Mouse (Mus musculus) MEL (cell line): ENCODE data around the gene Vgll4. TPM values are rescaled to one million over a fixed set of nuclear protein-coding genes. Genes with fewer than 3 reads are reported as not detected.
A peak's percentile ranks its signal among the peaks of the same experiment; 100 is the strongest.

Experiments
- DNase-seq: peaks from one replicate; pipeline ENCODE4 v3.0.0; 2011; ENCODE audit warnings: low read depth, low spot score
- H3K27ac ChIP-seq: 2 replicates; pipeline ENCODE4 v1.5.1; 2012; ENCODE audit warnings: low read depth, mild to moderate bottlenecking, control low read depth, low read length, moderate library complexity; ENCODE audit not compliant: control insufficient read depth
- H3K27me3 ChIP-seq, 2 experiments: fragments of 150-350 bp in 1 of 2; sonication (generic) in 1 of 2; 2 replicates each; pipeline ENCODE4 v1.6.1; 2012; ENCODE audit warnings: low read length in 2 of 2, mild to moderate bottlenecking in 2 of 2, improper control_type of control experiment in 1 of 2, moderate library complexity in 1 of 2; ENCODE audit not compliant: insufficient read depth in 2 of 2, control insufficient read depth in 1 of 2
- H3K36me3 ChIP-seq, 2 experiments: 2 replicates each; pipeline ENCODE4 v1.6.1; 2012 to 2014; ENCODE audit warnings: low read length in 2 of 2, improper control_type of control experiment in 1 of 2, inconsistent platforms in 1 of 2, mild to moderate bottlenecking in 1 of 2; ENCODE audit not compliant: insufficient read depth in 2 of 2, control insufficient read depth in 1 of 2
- H3K4me1 ChIP-seq, 2 experiments: fragments of 150-350 bp in 1 of 2; sonication (generic) in 1 of 2; 2 replicates each; pipeline ENCODE4 v1.6.1; 2012; ENCODE audit warnings: low read length in 2 of 2, improper control_type of control experiment in 1 of 2, mild to moderate bottlenecking in 1 of 2; ENCODE audit not compliant: insufficient read depth in 2 of 2, control insufficient read depth in 1 of 2
- H3K4me3 ChIP-seq, 2 experiments: fragments of 150-350 bp in 1 of 2; sonication (generic) in 1 of 2; 2 replicates each; pipeline ENCODE4 v1.5.1; 2012; ENCODE audit warnings: low read depth in 2 of 2, low read length in 2 of 2, mild to moderate bottlenecking in 2 of 2, moderate library complexity in 2 of 2, control low read depth in 1 of 2, improper control_type of control experiment in 1 of 2; ENCODE audit not compliant: control insufficient read depth in 1 of 2, insufficient read depth in 1 of 2
- H3K79me2 ChIP-seq: 2 replicates; pipeline ENCODE4 v1.6.1; 2012; ENCODE audit warnings: mild to moderate bottlenecking, low read length, moderate library complexity; ENCODE audit not compliant: control insufficient read depth, poor library complexity, insufficient read depth
- H3K9ac ChIP-seq: 2 replicates; pipeline ENCODE4 v1.6.1; 2012; ENCODE audit warnings: low read depth, mild to moderate bottlenecking, control low read depth, low read length, moderate library complexity; ENCODE audit not compliant: control insufficient read depth, poor library complexity, severe bottlenecking
- H3K9me3 ChIP-seq: fragments of 150-350 bp; sonication (generic); replicated peaks from 2 replicates; pipeline ENCODE4 v1.6.1; 2012; ENCODE audit warnings: mild to moderate bottlenecking, low read length, improper control_type of control experiment, moderate library complexity; ENCODE audit not compliant: insufficient read depth
- BHLHE40 ChIP-seq: IDR thresholded peaks from 2 replicates; pipeline ENCODE4 v1.6.1; 2012; ENCODE audit warnings: low read depth, mild to moderate bottlenecking, inconsistent platforms, low read length, improper control_type of control experiment, borderline replicate concordance
- CHD2 ChIP-seq: IDR thresholded peaks from 2 replicates; pipeline ENCODE4 v1.6.1; 2011; ENCODE audit warnings: low read length, improper control_type of control experiment
- CTCF ChIP-seq, 3 experiments: IDR thresholded peaks in 2 of 3; conservative IDR thresholded peaks in 1 of 3; 2 replicates each; pipeline ENCODE4 v1.5.1; 2011 to 2012; ENCODE audit warnings: low read length in 3 of 3, low read depth in 2 of 3, mild to moderate bottlenecking in 2 of 3, improper control_type of control experiment in 1 of 3, inconsistent platforms in 1 of 3, mixed read lengths in 1 of 3, moderate library complexity in 1 of 3; ENCODE audit not compliant: control insufficient read depth in 1 of 3, insufficient read depth in 1 of 3, poor library complexity in 1 of 3, severe bottlenecking in 1 of 3
- E2F4 ChIP-seq: IDR thresholded peaks from 2 replicates; pipeline ENCODE4 v1.6.1; 2011; ENCODE audit warnings: low read depth, low read length, improper control_type of control experiment, borderline replicate concordance
- ELF1 ChIP-seq: IDR thresholded peaks from 2 replicates; pipeline ENCODE4 v1.6.1; 2014; ENCODE audit warnings: low read depth, mild to moderate bottlenecking, inconsistent platforms, low read length, improper control_type of control experiment, moderate library complexity
- EP300 ChIP-seq, 2 experiments: IDR thresholded peaks; 2 replicates each; pipeline ENCODE4 v1.6.1; 2011; ENCODE audit warnings: improper control_type of control experiment in 2 of 2, low read length in 2 of 2, low read depth in 1 of 2, mild to moderate bottlenecking in 1 of 2
- GATA1 ChIP-seq: IDR thresholded peaks from 2 replicates; pipeline ENCODE4 v1.6.1; 2011; ENCODE audit warnings: low read depth, low read length, improper control_type of control experiment
- HCFC1 ChIP-seq: IDR thresholded peaks from 2 replicates; pipeline ENCODE4 v1.6.1; 2012; ENCODE audit warnings: low read depth, mild to moderate bottlenecking, inconsistent platforms, low read length, improper control_type of control experiment, moderate library complexity
- JUND ChIP-seq: IDR thresholded peaks from 2 replicates; pipeline ENCODE4 v1.6.1; 2011; ENCODE audit warnings: low read depth, mild to moderate bottlenecking, improper control_type of control experiment, low read length
- MAFK ChIP-seq: IDR thresholded peaks from 2 replicates; pipeline ENCODE4 v1.6.1; 2011; ENCODE audit warnings: low read depth, mild to moderate bottlenecking, low read length, improper control_type of control experiment, borderline replicate concordance
- MAX ChIP-seq: IDR thresholded peaks from 2 replicates; pipeline ENCODE4 v1.6.1; 2011; ENCODE audit warnings: low read length, improper control_type of control experiment
- MAZ ChIP-seq: IDR thresholded peaks from 2 replicates; pipeline ENCODE4 v1.6.1; 2012; ENCODE audit warnings: low read depth, mild to moderate bottlenecking, inconsistent platforms, low read length, improper control_type of control experiment
- MXI1 ChIP-seq: IDR thresholded peaks from 2 replicates; pipeline ENCODE4 v1.6.1; 2011; ENCODE audit warnings: mild to moderate bottlenecking, low read depth, low read length, improper control_type of control experiment
- MYC ChIP-seq: IDR thresholded peaks from 2 replicates; pipeline ENCODE4 v1.6.1; 2011; ENCODE audit warnings: low read depth, mild to moderate bottlenecking, low read length, improper control_type of control experiment, moderate library complexity
- NELFE ChIP-seq: IDR thresholded peaks from 2 replicates; pipeline ENCODE4 v1.6.1; 2011; ENCODE audit warnings: low read depth, low read length, improper control_type of control experiment
- NRF1 ChIP-seq: IDR thresholded peaks from 2 replicates; pipeline ENCODE4 v1.6.1; 2014; ENCODE audit warnings: low read depth, mild to moderate bottlenecking, inconsistent platforms, low read length, improper control_type of control experiment, moderate library complexity; ENCODE audit not compliant: poor library complexity, insufficient read depth, severe bottlenecking
- POLR2AphosphoS5 ChIP-seq: IDR thresholded peaks from 2 replicates; pipeline ENCODE4 v1.6.1; 2012; ENCODE audit warnings: low read depth, borderline replicate concordance, mild to moderate bottlenecking, inconsistent platforms, low read length, moderate library complexity, mixed read lengths
- RAD21 ChIP-seq: IDR thresholded peaks from 2 replicates; pipeline ENCODE4 v1.6.1; 2011; ENCODE audit warnings: mild to moderate bottlenecking, low read depth, low read length, improper control_type of control experiment
- RCOR1 ChIP-seq: IDR thresholded peaks from 2 replicates; pipeline ENCODE4 v1.6.1; 2012; ENCODE audit warnings: low read depth, mild to moderate bottlenecking, inconsistent platforms, low read length, improper control_type of control experiment
- SMC3 ChIP-seq: IDR thresholded peaks from 2 replicates; pipeline ENCODE4 v1.6.1; 2011; ENCODE audit warnings: low read depth, low read length, improper control_type of control experiment
- TBP ChIP-seq: IDR thresholded peaks from 2 replicates; pipeline ENCODE4 v1.8.0; 2011; ENCODE audit warnings: low read depth, low read length, improper control_type of control experiment
- UBTF ChIP-seq: IDR thresholded peaks from 2 replicates; pipeline ENCODE4 v1.6.1; 2012; ENCODE audit warnings: low read depth, mild to moderate bottlenecking, inconsistent platforms, low read length, improper control_type of control experiment, moderate library complexity, borderline replicate concordance; ENCODE audit not compliant: insufficient read depth
- USF1 ChIP-seq: IDR thresholded peaks from 2 replicates; pipeline ENCODE4 v1.6.1; 2014; ENCODE audit warnings: low read depth, mild to moderate bottlenecking, inconsistent platforms, low read length, improper control_type of control experiment, moderate library complexity
- ZC3H11A ChIP-seq: IDR thresholded peaks from 2 replicates; pipeline ENCODE4 v1.6.1; 2012; ENCODE audit warnings: low read depth, mild to moderate bottlenecking, inconsistent platforms, low read length, improper control_type of control experiment
- ZKSCAN1 ChIP-seq: IDR thresholded peaks from 2 replicates; pipeline ENCODE4 v1.6.1; 2012; ENCODE audit warnings: low read depth, mild to moderate bottlenecking, inconsistent platforms, low read length, improper control_type of control experiment, moderate library complexity
- ZMIZ1 ChIP-seq: IDR thresholded peaks from 2 replicates; pipeline ENCODE4 v1.6.1; 2012; ENCODE audit warnings: low read depth, mild to moderate bottlenecking, inconsistent platforms, low read length, improper control_type of control experiment, moderate library complexity
- ZNF384 ChIP-seq: IDR thresholded peaks from 2 replicates; pipeline ENCODE4 v1.6.1; 2012; ENCODE audit warnings: low read depth, mild to moderate bottlenecking, inconsistent platforms, low read length, improper control_type of control experiment
- polyA plus RNA-seq, 2 experiments: library from polyadenylated mRNA; stranded (reverse) in 1 of 2; unstranded in 1 of 2; fragments of >175 nt in 1 of 2; fragments of >200 nt in 1 of 2; gene quantifications; 2 replicates each; pipeline versions ENCODE4 v1.2.1 to v1.2.4; 2012; ENCODE audit warnings: low replicate concordance in 2 of 2, low read depth in 1 of 2; ENCODE audit not compliant: insufficient read length in 2 of 2, insufficient read depth in 1 of 2, missing spikeins in 1 of 2
- total RNA-seq: library from RNA; depleted of rRNA; stranded (reverse); fragments of 300-350 nt; gene quantifications from 2 replicates; pipeline ENCODE4 v1.2.3, GENCODE M21; 2012

Gene Vgll4
- total and polyA plus RNA-seq, 3 experiments: 18.1 to 21.5 TPM; not detected in 1

DNA sequence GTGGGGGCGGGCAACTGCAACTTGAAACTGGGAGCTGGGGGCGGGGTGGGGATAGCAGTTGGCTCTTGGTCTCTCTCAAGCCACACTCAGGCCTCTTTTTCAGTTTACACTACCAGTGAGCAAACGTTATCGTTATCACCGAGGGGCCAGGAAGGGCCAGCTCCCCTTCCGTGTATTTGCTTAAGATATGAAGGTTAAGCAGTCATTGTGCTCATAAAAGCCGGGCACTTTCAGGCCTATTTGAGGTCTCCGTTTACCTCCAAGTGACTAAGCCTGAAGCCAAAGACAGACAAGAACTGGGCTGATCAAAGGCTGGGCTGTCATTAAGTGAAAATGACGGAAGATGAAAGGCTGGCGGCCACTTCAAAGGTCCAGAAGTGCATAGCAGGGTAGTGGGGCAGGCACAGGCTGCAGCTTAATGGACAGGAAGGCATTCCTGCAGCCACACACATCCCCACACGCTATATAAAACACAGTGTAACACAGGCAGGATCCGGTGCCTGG is 68.4 kb downstream of the Vgll4 start (continued):
- TF ChIP-seq E2F4 (no peak), JUND (no peak), CHD2 (no peak), MAFK (no peak), MAZ (0 out of 2 replicates have a peak, but pooled peaks have one; percentile 28), MXI1 (no peak), MYC (no peak), NELFE (peak; percentile 25; the same call in 1 of the 2 replicates), ZC3H11A (no peak), RAD21 (no peak), BHLHE40 (no peak), ZNF384 (no peak), TBP (no peak), EP300 (IDR thresholded peaks at IDR 0.05; ENCODE audit: low read depth in 1 of 2, low read length in 2 of 2) (peak; percentile 80 to 89), NRF1 (no peak)

DNA sequence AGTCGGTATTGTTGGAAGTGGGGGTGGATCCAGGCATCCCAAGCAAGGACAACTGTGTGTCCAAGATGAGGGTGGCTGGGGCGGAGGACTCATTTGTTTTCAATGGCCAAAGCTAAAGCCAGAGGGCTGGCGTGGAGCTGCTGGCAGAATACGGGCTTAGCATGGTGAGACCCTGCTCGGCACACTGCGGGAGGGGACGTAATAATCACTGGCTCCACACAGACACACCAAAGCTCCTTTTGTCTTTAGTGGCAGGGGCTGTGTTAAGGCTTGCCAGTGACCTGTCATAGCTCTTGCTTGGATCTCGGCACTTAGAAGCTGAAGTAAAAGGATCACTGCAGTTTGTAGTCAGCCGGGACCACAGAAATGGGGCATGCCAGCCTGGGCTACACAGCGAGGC is 69.6 kb downstream of the Vgll4 start:
- H3K36me3 ChIP-seq: peaks cover 0 to 9% of the 10 kb centered on the region in 2 experiments; a peak in 2 of 4 replicates
- H3K79me2 ChIP-seq: peaks cover 4% of the 10 kb centered on the region; the same call in 1 of the 2 replicates
- no peak for DNase-seq
- no peaks in the 10 kb centered on the region for H3K9me3 ChIP-seq
- no peak overlapping the region for H3K4me3 ChIP-seq
- H3K4me1 ChIP-seq: peaks cover 8 to 14% of the 10 kb centered on the region in 2 experiments; a peak in 3 of 4 replicates
- TF ChIP-seq UBTF (no peak), CHD2 (no peak), TBP (no peak), ZNF384 (no peak), GATA1 (no peak), E2F4 (no peak), MAX (no peak), ELF1 (no peak), USF1 (no peak), CTCF (IDR thresholded peaks at IDR 0.05 in 2 of 3, conservative IDR thresholded peaks at IDR 0.05 in 1 of 3; ENCODE audit: control insufficient read depth in 1 of 3, insufficient read depth in 1 of 3, low read depth in 2 of 3, low read length in 3 of 3, poor library complexity in 1 of 3, severe bottlenecking in 1 of 3) (no peak), ZMIZ1 (no peak), HCFC1 (no peak), POLR2AphosphoS5 (no peak), MXI1 (no peak), SMC3 (no peak), ZKSCAN1 (no peak), MAZ (no peak), RCOR1 (no peak)
- TF ChIP-seq, all 39 proteins: peak for 0
- Histone ChIP-seq H3K27me3 (no peaks in the 10 kb centered on the region), H3K9ac (no peak overlapping the region), H3K27ac (no peak overlapping the region)
